Mouse (Mus musculus): ENCODE measurements around the gene Srrm1. TPM values are rescaled to one million over a fixed set of nuclear protein-coding genes. Genes with fewer than 3 reads are reported as not detected.
"Not testable (repeated sequence)": the region's sequence is repeated elsewhere in the genome, so short reads cannot be mapped to it uniquely, and the experiment has no call there.

Srrm1 gene
- total RNA-seq, 2 experiments from 2014 or later, result 99.3 to 114 TPM

GRCm38 (mm10) chr4:135354751-135355150, 1.6 kb upstream of the Srrm1 start:
- not testable (repeated sequence) for DNase-seq (ENCODE audit: low spot score in 2 of 2)

DNA sequence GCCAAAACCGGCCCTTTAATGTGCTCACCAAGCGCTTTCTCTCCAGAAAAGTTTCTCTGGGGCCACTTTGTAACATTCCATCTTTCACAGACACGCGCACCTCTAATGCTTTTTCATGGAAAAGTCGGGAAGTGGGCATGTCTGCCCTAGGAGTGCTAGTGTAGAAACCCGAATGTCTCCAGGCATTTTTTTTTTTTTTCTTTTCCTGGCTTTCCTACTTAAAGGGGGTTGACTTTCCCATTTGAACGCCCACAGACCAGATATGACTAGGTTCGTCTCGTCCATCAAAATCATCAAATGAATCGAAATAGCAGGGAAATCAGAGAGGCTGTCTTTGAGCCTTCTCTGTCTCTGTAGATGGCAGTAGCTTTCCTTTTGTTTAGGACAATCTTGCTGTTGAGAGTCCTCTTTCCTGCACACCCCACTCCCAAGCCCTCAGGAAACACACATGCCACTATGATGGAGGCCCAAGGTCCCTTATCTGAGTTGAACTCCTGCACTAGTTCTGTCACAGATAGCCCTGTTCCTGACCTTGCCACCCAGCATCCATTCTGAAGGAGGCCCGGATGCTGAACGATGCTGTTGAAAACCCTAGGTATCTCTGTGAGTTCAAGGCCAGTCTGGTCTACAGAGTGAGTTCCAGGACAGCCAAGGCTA, 801 bp upstream of the Srrm1 start:
- no peak for DNase-seq (ENCODE audit: low spot score in 2 of 2)

- no peak for DNase-seq (ENCODE audit: low spot score in 2 of 2)
Measured at GRCm38 (mm10) chr4:135352326-135353065, 625 bp downstream of the Srrm1 start.

GRCm38 (mm10) chr4:135337376-135337942, 15.7 kb downstream of the Srrm1 start:
- no peak for DNase-seq (ENCODE audit: low spot score in 2 of 2)

- no peak for DNase-seq (ENCODE audit: low spot score in 2 of 2)
Measured at GRCm38 (mm10) chr4:135336023-135336357, 17.1 kb downstream of the Srrm1 start.

- no peak for DNase-seq (ENCODE audit: low spot score in 2 of 2)
Measured at GRCm38 (mm10) chr4:135335327-135336022, 17.6 kb downstream of the Srrm1 start.

- DNase-seq (ENCODE audit: low spot score in 2 of 2), result no peak
Measured at GRCm38 (mm10) chr4:135326469-135326868, 26.7 kb downstream of the Srrm1 start.

GRCm38 (mm10) chr4:135326046-135326445, 27.1 kb downstream of the Srrm1 start:
- no peak for DNase-seq (ENCODE audit: low spot score in 2 of 2)

DNA sequence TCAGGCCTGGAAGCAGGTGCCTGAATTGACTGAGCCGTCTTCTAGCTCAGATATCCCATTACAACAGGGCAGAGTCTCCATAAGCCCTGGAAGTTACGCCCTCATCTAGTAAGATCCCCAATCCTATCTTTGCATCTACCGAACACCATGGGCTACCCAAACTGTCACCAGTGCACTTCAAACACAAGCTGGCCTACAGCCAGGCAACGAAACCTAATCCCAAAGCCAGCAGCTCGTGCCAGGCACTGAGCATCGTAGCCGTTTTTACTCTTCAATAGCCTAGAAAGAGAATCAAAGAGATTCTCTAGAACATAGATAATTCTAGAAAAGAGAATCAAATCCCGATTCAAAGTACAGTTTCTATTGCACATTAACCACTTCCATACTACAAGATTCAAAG, 30.1 kb downstream of the Srrm1 start:
- DNase-seq (ENCODE audit: low spot score in 2 of 2), result no peak

GRCm38 (mm10) chr4:135317966-135318365, 35.2 kb downstream of the Srrm1 start:
- DNase-seq (ENCODE audit: low spot score in 2 of 2), result peak; percentile 67 to 69

DNA sequence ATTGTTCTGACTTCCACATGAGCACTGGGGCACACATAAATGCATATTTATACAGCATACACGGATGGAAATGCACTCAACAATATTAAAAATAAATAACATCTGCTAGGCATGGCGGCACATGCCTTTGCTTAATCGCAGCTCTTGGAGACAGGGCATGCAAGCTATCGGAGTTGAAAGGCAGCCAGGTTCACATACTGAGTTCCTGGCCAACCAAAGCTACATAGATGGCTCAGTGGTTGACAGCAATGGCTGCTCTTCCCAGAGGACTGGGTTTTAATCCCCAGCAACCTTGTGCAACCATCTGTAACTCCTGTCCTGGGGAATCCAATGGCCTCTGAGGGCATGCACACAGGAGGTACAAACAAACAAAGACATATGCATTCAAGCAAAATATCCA, 35.6 kb downstream of the Srrm1 start:
- DNase-seq (ENCODE audit: low spot score in 2 of 2), result no peak

DNA sequence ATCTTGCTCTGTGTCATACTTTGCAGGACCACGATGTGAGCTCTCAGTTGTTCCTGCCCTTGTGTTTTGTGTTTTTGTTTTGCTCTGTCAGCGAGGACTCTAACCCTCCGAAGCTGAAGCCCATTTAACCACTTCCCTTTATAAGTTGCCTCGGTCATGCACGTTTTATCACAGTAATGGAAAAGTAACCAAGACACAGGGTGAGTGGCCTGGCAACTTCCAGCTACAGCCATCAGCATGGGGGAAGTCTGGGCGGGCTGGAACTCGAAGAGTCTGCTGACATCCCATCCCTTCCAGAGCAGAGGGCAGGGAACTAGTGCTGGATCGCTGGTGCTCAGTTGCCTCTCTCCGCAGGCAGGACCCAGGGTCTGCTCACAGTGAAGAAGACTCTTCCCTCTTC, 37.8 kb downstream of the Srrm1 start:
- no peak for DNase-seq (ENCODE audit: low spot score in 2 of 2)

- DNase-seq (ENCODE audit: low spot score in 2 of 2), result no peak
Measured at GRCm38 (mm10) chr4:135314419-135314832, 38.7 kb downstream of the Srrm1 start.

DNA sequence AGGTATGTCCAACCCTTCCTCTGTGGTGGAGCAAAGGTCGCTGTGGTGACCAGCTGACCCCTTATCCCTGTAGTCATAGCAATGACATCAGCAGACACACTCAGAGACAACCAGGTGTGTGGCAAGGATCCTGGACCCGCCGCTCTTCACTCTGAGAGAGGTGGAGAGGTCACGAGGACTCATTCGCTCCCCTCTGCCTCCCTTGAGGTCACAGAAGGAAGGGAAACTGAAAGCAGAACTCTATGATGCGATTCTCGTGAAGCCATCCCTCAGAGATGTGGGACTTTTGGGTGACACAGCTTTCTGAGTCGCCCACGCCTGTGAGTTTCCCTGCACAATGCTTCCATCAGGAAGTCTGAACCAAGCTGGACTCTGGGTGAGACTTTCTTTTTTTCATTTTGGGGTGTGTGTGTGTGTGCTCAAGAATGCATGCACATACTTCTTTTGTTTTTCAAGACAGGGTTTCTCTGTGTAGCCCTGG, 39.3 kb downstream of the Srrm1 start:
- no peak for DNase-seq (ENCODE audit: low spot score in 2 of 2)

DNA sequence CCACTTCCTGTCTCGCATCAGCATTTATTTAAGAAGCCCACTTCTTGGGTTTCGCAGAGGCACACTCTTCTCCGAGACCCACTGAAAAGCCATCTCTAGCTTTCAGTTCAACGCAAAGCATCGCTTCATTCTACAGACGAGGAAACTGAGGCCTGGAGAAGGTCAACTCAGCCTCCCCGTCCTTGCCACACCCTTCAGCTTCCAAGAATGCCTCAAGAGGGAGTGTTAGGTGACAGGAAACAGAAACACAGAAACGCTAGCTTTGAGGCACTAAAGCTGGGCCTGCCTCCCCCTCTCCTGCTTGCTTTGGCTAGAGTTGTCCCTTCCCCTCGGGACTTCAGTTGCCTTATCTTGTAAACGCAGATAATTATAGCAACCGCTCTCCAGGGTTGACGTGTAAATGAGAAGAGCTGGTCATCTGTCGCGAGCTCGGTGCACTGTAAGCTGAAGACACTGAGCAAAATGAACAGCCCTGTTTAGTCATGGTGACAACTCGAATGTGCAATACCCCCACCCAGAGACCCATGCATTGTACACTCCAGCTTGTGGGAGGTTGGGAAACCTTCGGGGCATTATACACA, 39.9 kb downstream of the Srrm1 start:
- no peak for DNase-seq (ENCODE audit: low spot score in 2 of 2)

GRCm38 (mm10) chr4:135312706-135313105, 40.4 kb downstream of the Srrm1 start:
- DNase-seq (ENCODE audit: low spot score in 2 of 2), result peak; percentile 41 to 45

- DNase-seq (ENCODE audit: low spot score in 2 of 2), result no peak
Measured at GRCm38 (mm10) chr4:135310371-135310770, 42.8 kb downstream of the Srrm1 start.

- DNase-seq (ENCODE audit: low spot score in 2 of 2), result no peak
Measured at GRCm38 (mm10) chr4:135309726-135310125, 43.4 kb downstream of the Srrm1 start.

- no peak for DNase-seq (ENCODE audit: low spot score in 2 of 2)
Measured at GRCm38 (mm10) chr4:135309112-135309659, 43.9 kb downstream of the Srrm1 start.

DNA sequence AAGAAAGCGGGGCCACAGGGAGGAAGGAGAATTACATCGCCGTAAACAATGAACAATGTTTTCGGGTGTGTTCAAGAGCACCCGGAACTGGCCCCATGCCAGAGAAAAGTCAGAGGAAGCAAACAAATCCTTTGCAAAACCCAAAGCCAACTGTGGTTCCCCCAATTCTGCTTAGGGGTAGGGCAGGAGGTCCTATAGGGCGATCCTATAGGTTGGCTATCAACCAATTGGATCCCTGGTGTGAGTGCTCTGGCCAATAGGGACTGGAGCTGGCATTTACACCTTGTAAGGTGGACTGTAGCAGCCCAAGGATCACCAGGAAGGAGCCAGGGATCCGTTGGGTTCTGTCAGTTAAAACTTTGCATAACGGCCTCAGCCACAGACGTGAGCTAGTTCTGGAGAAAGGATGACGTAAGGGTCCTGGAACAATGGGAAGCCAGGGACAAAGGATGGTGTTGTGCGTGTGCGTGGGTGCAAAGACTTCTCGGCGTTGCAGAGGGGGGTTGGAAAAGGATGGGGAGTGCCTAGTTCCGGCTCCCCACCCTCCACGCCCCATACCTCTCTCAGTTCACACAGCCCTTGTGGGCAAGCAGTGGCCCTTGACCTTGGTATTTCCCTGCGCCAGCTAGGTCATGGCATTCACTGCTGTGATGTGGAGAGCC, 46.0 kb downstream of the Srrm1 start:
- DNase-seq (ENCODE audit: low spot score in 2 of 2), result no peak

Measured in adrenal gland, adult 18-20 months (tissue).